Mouse (Mus musculus): ENCODE results near the gene Tmcc3.
A peak's percentile ranks its signal among the peaks of the same experiment; 100 is the strongest.
"Not testable (repeated sequence)": the region's sequence is repeated elsewhere in the genome, so short reads cannot be mapped to it uniquely, and the experiment has no call there.

Gene Tmcc3

DNA sequence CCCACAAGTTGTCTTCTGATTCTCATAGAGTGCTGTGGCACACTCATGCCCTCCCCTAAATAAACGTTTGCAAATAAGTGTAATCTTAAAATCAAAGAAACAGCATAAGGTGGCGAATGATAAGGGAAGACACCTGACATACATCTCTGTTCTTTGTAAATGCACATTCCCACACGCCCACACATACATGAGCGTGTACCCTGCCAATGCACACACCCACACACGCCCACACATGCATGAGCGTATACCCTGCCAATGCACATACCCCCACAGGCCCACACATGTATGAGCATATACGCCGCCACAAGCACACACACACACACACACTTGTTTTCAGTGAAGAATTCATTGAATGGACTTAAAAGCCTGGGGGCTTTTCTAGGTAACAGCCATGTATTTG lies 211.5 kb downstream of the Tmcc3 start:
- Histone ChIP-seq H3K9me3 (ENCODE audit: low read length) (no peaks in the 10 kb centered on the region), H3K4me3 (replicated peaks; ENCODE audit: low read length) (no peak overlapping the region), H3K36me3 (ENCODE audit: insufficient read depth, low read length) (no peaks in the 10 kb centered on the region), H3K27me3 (ENCODE audit: insufficient read depth, low read length) (peaks cover 19% of the 10 kb centered on the region), H3K4me1 (replicated peaks; ENCODE audit: low read depth, low read length) (peaks cover 51% of the 10 kb centered on the region)
- TF ChIP-seq CTCF (conservative IDR thresholded peaks at IDR 0.05; ENCODE audit: low read length) (no peak), POU5F1 (IDR thresholded peaks at IDR 0.05; ENCODE audit: borderline replicate concordance, low read length) (no peak), NANOG (IDR thresholded peaks at IDR 0.05; ENCODE audit: borderline replicate concordance, low read length) (no peak)

DNA sequence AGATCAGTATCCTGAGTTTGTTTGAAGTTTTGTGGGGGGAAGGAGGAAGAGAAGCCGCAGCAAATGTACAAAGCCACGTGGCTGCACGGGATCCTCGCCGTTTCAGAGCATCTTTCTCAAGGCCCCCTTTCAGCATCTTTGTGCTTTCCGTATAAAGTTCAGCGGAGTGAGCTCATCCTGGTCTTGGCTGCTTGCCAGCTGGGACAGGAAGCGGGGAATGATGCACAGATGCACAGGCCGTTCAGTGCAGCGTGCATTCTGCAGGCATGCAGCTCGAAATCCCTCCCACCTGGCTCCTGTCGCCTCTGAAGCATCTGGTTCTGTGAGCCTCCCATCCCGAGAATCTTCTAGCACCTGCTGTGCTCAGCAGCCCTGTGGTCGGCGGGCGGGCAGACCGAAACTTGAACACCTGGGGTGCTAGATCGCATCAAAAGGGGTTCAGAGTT lies 212.0 kb downstream of the Tmcc3 start:
- TF ChIP-seq POU5F1 (IDR thresholded peaks at IDR 0.05; ENCODE audit: borderline replicate concordance, low read length): no peak
- no peak for TF ChIP-seq CTCF (conservative IDR thresholded peaks at IDR 0.05; ENCODE audit: low read length)
- no peak for TF ChIP-seq NANOG (IDR thresholded peaks at IDR 0.05; ENCODE audit: borderline replicate concordance, low read length)
- H3K27me3 ChIP-seq (ENCODE audit: insufficient read depth, low read length): peaks cover 15% of the 10 kb centered on the region
- peaks cover 51% of the 10 kb centered on the region for H3K4me1 ChIP-seq (replicated peaks; ENCODE audit: low read depth, low read length)
- H3K9me3 ChIP-seq (ENCODE audit: low read length): no peaks in the 10 kb centered on the region
- no peak overlapping the region for H3K4me3 ChIP-seq (replicated peaks; ENCODE audit: low read length)
- H3K36me3 ChIP-seq (ENCODE audit: insufficient read depth, low read length): no peaks in the 10 kb centered on the region

DNA sequence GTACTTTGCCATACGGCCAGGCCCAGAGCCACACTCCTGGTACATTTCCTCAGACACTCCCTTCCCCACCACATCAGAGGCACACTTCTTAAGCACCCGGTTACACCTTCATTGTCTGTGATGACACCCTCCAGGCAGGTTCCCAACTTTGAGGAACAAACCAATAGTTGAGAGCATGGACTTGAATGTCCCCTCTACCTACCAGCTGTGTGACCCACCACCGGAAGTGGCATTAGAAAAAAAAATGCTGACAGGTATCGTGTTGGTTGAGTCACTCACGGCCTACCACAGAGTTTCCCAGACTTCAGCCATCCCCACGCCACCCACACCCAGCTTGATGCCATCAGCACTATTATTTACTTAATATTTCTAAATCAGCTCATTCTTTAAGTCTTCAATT lies 213.2 kb downstream of the Tmcc3 start:
- H3K9me3 ChIP-seq (ENCODE audit: low read length): no peaks in the 10 kb centered on the region
- peaks cover 14% of the 10 kb centered on the region for H3K27me3 ChIP-seq (ENCODE audit: insufficient read depth, low read length)
- TF ChIP-seq NANOG (IDR thresholded peaks at IDR 0.05; ENCODE audit: borderline replicate concordance, low read length) (no peak), POU5F1 (IDR thresholded peaks at IDR 0.05; ENCODE audit: borderline replicate concordance, low read length) (no peak), CTCF (conservative IDR thresholded peaks at IDR 0.05; ENCODE audit: low read length) (no peak)
- no peaks in the 10 kb centered on the region for H3K36me3 ChIP-seq (ENCODE audit: insufficient read depth, low read length)
- H3K4me1 ChIP-seq (replicated peaks; ENCODE audit: low read depth, low read length): peaks cover 45% of the 10 kb centered on the region
- H3K4me3 ChIP-seq (replicated peaks; ENCODE audit: low read length): no peak overlapping the region

DNA sequence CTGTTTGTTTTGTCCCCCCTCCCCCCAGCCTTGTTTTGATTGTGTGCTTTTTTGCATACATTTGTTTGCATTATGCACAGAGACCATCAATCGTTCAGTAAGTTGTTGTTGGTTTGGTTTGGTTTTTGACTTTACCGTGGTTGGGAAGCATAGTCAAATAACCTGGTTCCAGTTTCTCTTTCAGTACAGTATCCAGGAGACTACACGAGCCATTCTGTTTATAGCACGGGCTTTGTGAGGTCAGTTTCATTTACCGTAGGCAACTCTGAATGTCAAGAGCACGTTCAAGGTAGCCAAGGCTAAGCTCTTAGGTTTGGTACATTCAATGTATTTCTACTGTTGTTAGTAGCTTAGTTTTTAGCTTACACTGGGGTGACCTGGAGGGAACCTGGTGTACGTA lies 214.0 kb downstream of the Tmcc3 start:
- Histone ChIP-seq H3K9me3 (ENCODE audit: low read length) (no peaks in the 10 kb centered on the region), H3K4me3 (replicated peaks; ENCODE audit: low read length) (no peak overlapping the region), H3K27me3 (ENCODE audit: insufficient read depth, low read length) (peaks cover 12% of the 10 kb centered on the region), H3K4me1 (replicated peaks; ENCODE audit: low read depth, low read length) (peaks cover 43% of the 10 kb centered on the region), H3K36me3 (ENCODE audit: insufficient read depth, low read length) (no peaks in the 10 kb centered on the region)
- no peak for TF ChIP-seq POU5F1 (IDR thresholded peaks at IDR 0.05; ENCODE audit: borderline replicate concordance, low read length)
- TF ChIP-seq NANOG (IDR thresholded peaks at IDR 0.05; ENCODE audit: borderline replicate concordance, low read length): no peak
- no peak for TF ChIP-seq CTCF (conservative IDR thresholded peaks at IDR 0.05; ENCODE audit: low read length)

DNA sequence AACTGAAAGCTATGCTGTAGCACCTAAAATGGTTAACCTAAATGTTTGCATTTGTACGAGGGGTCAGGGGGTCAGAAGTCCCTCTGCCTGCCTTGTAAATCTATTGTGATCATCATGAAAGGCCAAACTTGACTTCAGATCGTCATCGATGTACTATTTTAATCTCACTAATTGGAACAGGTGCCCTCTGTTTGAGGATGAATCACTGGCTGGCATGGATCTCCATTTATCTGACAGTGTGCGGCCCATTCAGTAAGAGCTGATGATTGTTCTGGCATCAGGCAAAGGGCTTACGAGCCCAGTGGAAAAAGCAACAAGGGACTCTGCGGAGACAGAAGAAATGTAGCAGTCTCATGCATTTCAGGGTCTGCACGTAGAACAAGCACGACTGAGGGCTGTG lies 215.1 kb downstream of the Tmcc3 start:
- no peak for TF ChIP-seq CTCF (conservative IDR thresholded peaks at IDR 0.05; ENCODE audit: low read length)
- no peak for TF ChIP-seq POU5F1 (IDR thresholded peaks at IDR 0.05; ENCODE audit: borderline replicate concordance, low read length)
- no peaks in the 10 kb centered on the region for H3K36me3 ChIP-seq (ENCODE audit: insufficient read depth, low read length)
- peaks cover 12% of the 10 kb centered on the region for H3K27me3 ChIP-seq (ENCODE audit: insufficient read depth, low read length)
- H3K4me1 ChIP-seq (replicated peaks; ENCODE audit: low read depth, low read length): peaks cover 43% of the 10 kb centered on the region
- no peaks in the 10 kb centered on the region for H3K9me3 ChIP-seq (ENCODE audit: low read length)
- no peak overlapping the region for H3K4me3 ChIP-seq (replicated peaks; ENCODE audit: low read length)

DNA sequence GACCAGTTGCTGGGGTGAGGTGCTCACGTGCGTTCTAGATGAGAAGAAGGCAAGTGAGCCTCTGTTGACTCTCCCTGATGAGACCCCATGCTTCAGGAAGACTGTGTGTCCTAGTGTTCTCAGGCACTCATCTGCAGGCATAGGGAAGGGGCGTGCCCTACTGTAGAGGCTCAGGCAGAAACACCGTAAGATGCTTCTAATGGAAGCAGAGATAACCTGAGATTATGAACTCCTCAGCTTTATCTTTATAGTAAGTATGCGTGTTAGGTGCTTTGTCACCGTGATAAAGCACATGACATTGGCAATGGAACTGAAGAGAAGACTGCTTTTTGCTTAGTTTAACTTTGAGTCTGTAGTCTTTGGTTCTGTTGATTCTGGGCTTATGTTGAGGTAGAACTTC lies 215.5 kb downstream of the Tmcc3 start:
- H3K36me3 ChIP-seq (ENCODE audit: insufficient read depth, low read length): no peaks in the 10 kb centered on the region
- TF ChIP-seq POU5F1 (IDR thresholded peaks at IDR 0.05; ENCODE audit: borderline replicate concordance, low read length): no peak

DNA sequence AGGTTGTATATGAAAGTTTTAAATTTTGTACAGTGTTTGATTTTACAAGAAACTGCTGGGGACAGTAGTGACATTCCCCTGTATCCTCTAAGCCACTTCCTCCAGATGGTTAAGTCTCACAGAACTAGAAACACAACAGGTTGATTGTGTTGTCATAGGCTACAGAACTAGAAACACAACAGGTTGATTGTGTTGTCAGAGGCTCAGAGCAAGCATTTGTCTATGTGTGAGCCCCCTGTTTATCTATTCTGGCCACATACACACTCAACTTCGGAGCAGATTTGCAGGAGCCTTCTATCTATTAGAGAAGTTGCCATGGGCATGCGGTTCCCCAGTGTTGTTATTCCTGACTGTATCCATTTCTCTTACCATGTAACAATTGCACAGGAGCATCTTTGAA lies 218.3 kb downstream of the Tmcc3 start:
- Histone ChIP-seq H3K9me3 (ENCODE audit: low read length) (no peaks in the 10 kb centered on the region), H3K36me3 (ENCODE audit: insufficient read depth, low read length) (no peaks in the 10 kb centered on the region), H3K27me3 (ENCODE audit: insufficient read depth, low read length) (no peaks in the 10 kb centered on the region), H3K4me1 (replicated peaks; ENCODE audit: low read depth, low read length) (peaks cover 44% of the 10 kb centered on the region), H3K4me3 (replicated peaks; ENCODE audit: low read length) (no peak overlapping the region)
- TF ChIP-seq CTCF (conservative IDR thresholded peaks at IDR 0.05; ENCODE audit: low read length): no peak
- TF ChIP-seq NANOG (IDR thresholded peaks at IDR 0.05; ENCODE audit: borderline replicate concordance, low read length): no peak
- TF ChIP-seq POU5F1 (IDR thresholded peaks at IDR 0.05; ENCODE audit: borderline replicate concordance, low read length): no peak

More for the DNA sequence above, 215.5 kb downstream of the Tmcc3 start:
- H3K4me3 ChIP-seq (replicated peaks; ENCODE audit: low read length): no peak overlapping the region
- peaks cover 12% of the 10 kb centered on the region for H3K27me3 ChIP-seq (ENCODE audit: insufficient read depth, low read length)
- H3K4me1 ChIP-seq (replicated peaks; ENCODE audit: low read depth, low read length): peaks cover 44% of the 10 kb centered on the region
- no peaks in the 10 kb centered on the region for H3K9me3 ChIP-seq (ENCODE audit: low read length)

DNA sequence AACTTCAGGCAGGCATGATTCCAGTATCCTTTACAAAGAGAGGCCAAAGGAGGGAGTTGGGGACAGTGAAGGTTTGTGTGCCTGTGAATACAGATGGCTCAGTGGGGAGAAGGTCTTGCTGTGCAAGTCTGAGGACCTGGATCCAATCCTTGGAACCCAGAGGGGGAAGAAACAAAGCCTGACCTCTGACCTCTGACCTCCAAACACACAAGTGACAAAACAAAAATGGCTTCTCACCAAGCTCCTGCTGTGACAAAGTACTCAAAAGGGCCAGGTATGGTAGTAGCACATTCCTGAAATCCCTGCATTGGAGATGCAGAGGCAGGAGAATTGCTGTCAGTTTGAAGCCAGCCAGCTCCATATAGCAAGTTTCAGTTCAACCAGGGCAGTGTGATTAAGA lies 219.7 kb downstream of the Tmcc3 start:
- TF ChIP-seq NANOG (IDR thresholded peaks at IDR 0.05; ENCODE audit: borderline replicate concordance, low read length) (peak; percentile 69), POU5F1 (IDR thresholded peaks at IDR 0.05; ENCODE audit: borderline replicate concordance, low read length) (no peak), CTCF (conservative IDR thresholded peaks at IDR 0.05; ENCODE audit: low read length) (no peak)
- H3K27me3 ChIP-seq (ENCODE audit: insufficient read depth, low read length): no peaks in the 10 kb centered on the region
- no peaks in the 10 kb centered on the region for H3K36me3 ChIP-seq (ENCODE audit: insufficient read depth, low read length)
- H3K4me3 ChIP-seq (replicated peaks; ENCODE audit: low read length): no peak overlapping the region
- H3K9me3 ChIP-seq (ENCODE audit: low read length): peaks cover 9% of the 10 kb centered on the region
- H3K4me1 ChIP-seq (replicated peaks; ENCODE audit: low read depth, low read length): peaks cover 38% of the 10 kb centered on the region

DNA sequence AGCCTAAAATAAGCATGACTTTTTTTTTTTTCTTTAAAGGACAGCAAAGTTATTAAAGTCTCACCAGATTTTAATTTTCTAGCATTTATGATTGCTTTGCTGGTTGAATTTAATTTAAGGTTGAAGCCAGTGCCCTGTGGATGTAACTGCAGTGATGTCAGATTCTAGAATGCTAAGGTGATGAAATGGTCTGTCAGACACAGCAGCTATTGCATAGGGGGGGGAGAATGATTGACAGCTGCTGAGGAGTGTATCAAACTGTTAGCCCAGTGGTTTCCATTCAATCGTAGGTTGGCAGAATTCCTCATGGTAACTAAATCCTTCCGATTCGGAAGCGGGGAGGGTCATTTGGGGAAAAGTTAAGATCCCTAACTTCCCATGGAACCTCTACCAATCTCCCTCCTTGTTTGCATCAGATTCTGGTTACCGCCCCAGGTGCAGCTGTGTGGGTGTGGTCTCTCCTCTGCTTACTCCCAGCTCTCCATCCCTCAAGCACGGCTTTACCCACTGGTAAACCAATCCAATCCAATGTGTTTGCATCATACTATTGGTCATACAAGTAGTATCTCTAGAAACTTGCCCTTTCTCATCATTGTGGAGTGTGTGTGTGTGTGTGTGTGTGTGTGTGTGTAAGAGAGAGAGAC lies 221.5 kb downstream of the Tmcc3 start:
- H3K27me3 ChIP-seq (ENCODE audit: insufficient read depth, low read length): no peaks in the 10 kb centered on the region
- H3K4me1 ChIP-seq (replicated peaks; ENCODE audit: low read depth, low read length): peaks cover 38% of the 10 kb centered on the region
- no peak overlapping the region for H3K4me3 ChIP-seq (replicated peaks; ENCODE audit: low read length)
- TF ChIP-seq POU5F1 (IDR thresholded peaks at IDR 0.05; ENCODE audit: borderline replicate concordance, low read length) (no peak), NANOG (IDR thresholded peaks at IDR 0.05; ENCODE audit: borderline replicate concordance, low read length) (no peak), CTCF (conservative IDR thresholded peaks at IDR 0.05; ENCODE audit: low read length) (no peak)
- no peaks in the 10 kb centered on the region for H3K36me3 ChIP-seq (ENCODE audit: insufficient read depth, low read length)
- H3K9me3 ChIP-seq (ENCODE audit: low read length): peaks cover 12% of the 10 kb centered on the region

DNA sequence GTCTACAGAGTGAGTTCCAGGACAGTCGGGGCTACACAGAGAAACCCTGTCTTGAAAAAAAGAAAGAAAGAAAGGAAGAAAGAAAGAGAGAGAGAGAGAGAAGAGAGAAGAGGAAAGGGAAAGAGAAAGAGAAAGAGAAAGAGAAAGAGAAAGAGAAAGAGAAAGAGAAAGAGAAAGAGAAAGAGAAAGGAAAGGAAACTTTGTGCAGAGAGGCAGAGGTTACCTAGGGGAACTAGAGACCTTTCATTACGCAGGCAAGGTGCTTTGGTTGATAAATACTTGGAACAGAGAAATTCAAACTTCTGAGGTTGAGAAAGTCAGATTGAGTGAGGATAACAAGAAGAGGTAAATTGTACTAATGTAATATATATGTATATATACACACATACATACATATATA lies 226.9 kb downstream of the Tmcc3 start:
- not testable (repeated sequence) for H3K4me3 ChIP-seq (replicated peaks; ENCODE audit: low read length); H3K4me1 ChIP-seq (replicated peaks; ENCODE audit: low read depth, low read length)

More for the DNA sequence above, 226.9 kb downstream of the Tmcc3 start:
- not testable (repeated sequence) for H3K27me3 ChIP-seq (ENCODE audit: insufficient read depth, low read length); H3K36me3 ChIP-seq (ENCODE audit: insufficient read depth, low read length)
- H3K9me3 ChIP-seq (ENCODE audit: low read length): peaks cover 18% of the 10 kb centered on the region
